In genomic region chr6:146768813-146769404, GRCm38 (mm10) we compare ENCODE assay signal across 26 mouse cellular contexts. TPM values are rescaled to one million over a fixed set of nuclear protein-coding genes. Genes with fewer than 3 reads are reported as not detected.
DNase-seq lines count a peak whose midpoint lies in the region; ATAC-seq and TF ChIP-seq lines count a peak whose summit lies in the region.
"Had no signal": no experiment of that assay in that cellular context is flagged by ENCODE, and none has a peak within 500 bp of the region (broad histone marks: within the 10 kb centered on the region; RNA-seq: fewer than 3 reads in every experiment).

No protein-coding gene starts in this region.

- no peak for TF ChIP-seq POLR2A in heart, adult 2 months (IDR thresholded peaks at IDR 0.05; ENCODE audit: insufficient read depth, low read depth, low read length)
- no peak for TF ChIP-seq POLR2A in kidney, adult 2 months (IDR thresholded peaks at IDR 0.05; ENCODE audit: low read depth, low read length)

- H3K9me3 ChIP-seq in heart, embryonic 11.5 days (replicated peaks; ENCODE audit: control insufficient read depth, low read length): no peaks in the 10 kb centered on the region
- H3K9me3 ChIP-seq in kidney, embryonic 16.5 days (ENCODE audit: low read length): no peaks in the 10 kb centered on the region
- H3K9me3 ChIP-seq: embryonic facial prominence, embryonic 13.5 days; forebrain, embryonic 10.5 days; forebrain, embryonic 15.5 days; heart, embryonic 12.5 days; intestine, embryonic 15.5 days; limb, embryonic 13.5 days; lung, embryonic 15.5 days; midbrain, embryonic 12.5 days had no signal

- H3K4me2 ChIP-seq in heart, embryonic 11.5 days: no peak overlapping the region
- H3K4me2 ChIP-seq in kidney, embryonic 16.5 days (replicated peaks; ENCODE audit: low read depth, low read length): no peak overlapping the region
- H3K4me2 ChIP-seq: embryonic facial prominence, embryonic 13.5 days; forebrain, embryonic 15.5 days; heart, embryonic 12.5 days; intestine, embryonic 15.5 days; limb, embryonic 13.5 days; liver, embryonic 11.5 days; lung, embryonic 15.5 days; midbrain, embryonic 12.5 days had no signal

- no peak for ATAC-seq in heart, embryonic 11.5 days (replicated peaks; ENCODE audit: insufficient number of reproducible peaks, low FRiP score, low TSS enrichment)
- ATAC-seq in kidney, embryonic 16.5 days (ENCODE audit: low FRiP score, low TSS enrichment): no peak
- ATAC-seq: forebrain, embryonic 15.5 days; hindbrain, embryonic 16.5 days; intestine, embryonic 15.5 days had no signal

- H3K4me1 ChIP-seq in heart, adult 2 months (ENCODE audit: control insufficient read depth, insufficient read depth, low read length): peaks cover 8% of the 10 kb centered on the region
- 0 out of 2 replicates have a peak, but pooled peaks cover 2% of the 10 kb centered on the region for H3K4me1 ChIP-seq in heart, embryonic 11.5 days (ENCODE audit: control insufficient read depth, insufficient read depth, low read length)
- peaks cover 3% of the 10 kb centered on the region; the same call in 1 of the 2 replicates for H3K4me1 ChIP-seq in kidney, adult 2 months (ENCODE audit: control insufficient read depth, insufficient read depth, low read length)
- 0 out of 2 replicates have a peak, but pooled peaks cover 4% of the 10 kb centered on the region for H3K4me1 ChIP-seq in kidney, embryonic 16.5 days (ENCODE audit: insufficient read depth, low read length)
- H3K4me1 ChIP-seq: embryonic facial prominence, embryonic 13.5 days; forebrain, embryonic 10.5 days; forebrain, embryonic 15.5 days; heart, embryonic 12.5 days; intestine, embryonic 15.5 days; lung, embryonic 15.5 days; midbrain, embryonic 12.5 days had no signal

- no peaks in the 10 kb centered on the region for H3K27me3 ChIP-seq in heart, adult 2 months (ENCODE audit: control insufficient read depth, insufficient read depth, low read length)
- no peaks in the 10 kb centered on the region for H3K27me3 ChIP-seq in heart, embryonic 11.5 days (ENCODE audit: control insufficient read depth, insufficient read depth, low read length)
- no peaks in the 10 kb centered on the region for H3K27me3 ChIP-seq in kidney, adult 2 months (replicated peaks; ENCODE audit: control insufficient read depth, insufficient read depth, low read length)
- no peaks in the 10 kb centered on the region for H3K27me3 ChIP-seq in kidney, embryonic 16.5 days (ENCODE audit: insufficient read depth, low read length)
- H3K27me3 ChIP-seq: embryonic facial prominence, embryonic 13.5 days; forebrain, embryonic 15.5 days; heart, embryonic 12.5 days; intestine, embryonic 15.5 days; limb, embryonic 13.5 days; lung, embryonic 15.5 days; midbrain, embryonic 12.5 days had no signal

- intact Hi-C loops in heart, adult 2 months (cut with DNase I): loop anchor here (10.0 kb wide), 1 partner anchor 194 kb away; the partner anchor contains the start of genes Fgfr1op2 and Ints13

- H3K79me2 ChIP-seq in heart, adult 2 months (replicated peaks; ENCODE audit: control insufficient read depth, insufficient read depth, low read length): peaks cover 1% of the 10 kb centered on the region; the same call in 1 of the 2 replicates

- H3K9ac ChIP-seq in heart, adult 2 months (ENCODE audit: low read depth, low read length): no peak overlapping the region
- H3K9ac ChIP-seq in heart, embryonic 11.5 days (ENCODE audit: low read depth, low read length): no peak overlapping the region
- no peak overlapping the region for H3K9ac ChIP-seq in kidney, embryonic 16.5 days (replicated peaks; ENCODE audit: low read length)
- H3K9ac ChIP-seq: embryonic facial prominence, embryonic 13.5 days; forebrain, embryonic 15.5 days; heart, embryonic 12.5 days; intestine, embryonic 15.5 days; limb, embryonic 13.5 days; lung, embryonic 15.5 days; midbrain, embryonic 12.5 days had no signal

- H3K27ac ChIP-seq in heart, adult 2 months: peak overlapping the region; percentile 75
- H3K27ac ChIP-seq in heart, embryonic 11.5 days (ENCODE audit: low read depth, low read length): no peak overlapping the region
- H3K27ac ChIP-seq in kidney, adult 2 months (ENCODE audit: insufficient read depth, low read depth, low read length): no peak overlapping the region
- H3K27ac ChIP-seq in kidney, embryonic 16.5 days (ENCODE audit: low read length): no peak overlapping the region
- H3K27ac ChIP-seq: embryonic facial prominence, embryonic 13.5 days; forebrain, embryonic 10.5 days; forebrain, embryonic 15.5 days; intestine, embryonic 15.5 days; layer of hippocampus, adult 2 months; lung, embryonic 15.5 days; midbrain, embryonic 12.5 days had no signal

- TF ChIP-seq EP300 in heart, adult 2 months (IDR thresholded peaks at IDR 0.05; ENCODE audit: insufficient read depth, low read depth, low read length): no peak

- no peak for TF ChIP-seq CTCF in heart, adult 2 months (IDR thresholded peaks at IDR 0.05)
- no peak for TF ChIP-seq CTCF in kidney, adult 2 months (conservative IDR thresholded peaks at IDR 0.05; ENCODE audit: insufficient read depth, insufficient read length, low read depth, low read length)

- H3K36me3 ChIP-seq in heart, adult 2 months (ENCODE audit: control insufficient read depth, insufficient read depth, low read length): peaks cover 13% of the 10 kb centered on the region
- H3K36me3 ChIP-seq in heart, embryonic 11.5 days (ENCODE audit: control insufficient read depth, insufficient read depth, low read length): peaks cover 8% of the 10 kb centered on the region; the same call in 1 of the 2 replicates
- peaks cover 11% of the 10 kb centered on the region for H3K36me3 ChIP-seq in kidney, adult 2 months (ENCODE audit: control insufficient read depth, insufficient read depth, low read length)
- peaks cover 8% of the 10 kb centered on the region for H3K36me3 ChIP-seq in kidney, embryonic 16.5 days (ENCODE audit: insufficient read depth, low read length)
- H3K36me3 ChIP-seq: intestine, embryonic 15.5 days had no signal

- DNase-seq in heart, adult 2 months: no peak
- DNase-seq in kidney, adult 2 months: peak; percentile 79
- DNase-seq in kidney, adult 9 months: peak; percentile 73
- DNase-seq in kidney, postnatal 36 days: peak; percentile 58 to 72
- no peak for DNase-seq in layer of hippocampus, postnatal 36 days
- DNase-seq in adrenal gland, postnatal 25 days: no peak
- DNase-seq: adrenal gland, postnatal 10 days; cerebellum, adult 18-20 months; cerebellum, postnatal 10 days; gastrocnemius, postnatal 10 days; heart, postnatal 10 days had no signal

- no peak overlapping the region for H3K4me3 ChIP-seq in heart, adult 2 months
- H3K4me3 ChIP-seq in heart, embryonic 11.5 days (ENCODE audit: low read depth, low read length): no peak overlapping the region
- no peak overlapping the region for H3K4me3 ChIP-seq in kidney, adult 2 months (ENCODE audit: insufficient read depth, low read depth, low read length)
- no peak overlapping the region for H3K4me3 ChIP-seq in kidney, embryonic 16.5 days (ENCODE audit: low read length)
- H3K4me3 ChIP-seq: embryonic facial prominence, embryonic 13.5 days; forebrain, embryonic 10.5 days; forebrain, embryonic 15.5 days; heart, embryonic 12.5 days; intestine, embryonic 15.5 days; layer of hippocampus, adult 2 months; limb, embryonic 13.5 days; lung, embryonic 15.5 days; midbrain, embryonic 12.5 days had no signal

- 92% methylated on average over 10 of the region's 10 CpGs for WGBS in heart, adult 2 months
- 88% methylated on average over 10 of the region's 10 CpGs for WGBS in heart, embryonic 11.5 days (ENCODE audit: insufficient replicate concordance)
- WGBS in kidney, adult 2 months: 76% methylated on average over 10 of the region's 10 CpGs
- 88% methylated on average over 10 of the region's 10 CpGs for WGBS in kidney, embryonic 16.5 days

RNA-seq across cellular contexts. Expression of gene Arntl2, which starts 26.9 kb away (rescaled TPM):
- total RNA-seq in heart, adult 2 months (2021): 1 to 10 TPM in 1 of 2 experiments, under 1 TPM in 1; 0.86 to 1.5 TPM
- polyA plus RNA-seq in heart, adult 2 months (2012; rRNA removed): 1.6 and 2.6 TPM in 2 replicates
- polyA plus RNA-seq in heart, embryonic 11.5 days (2014; fragmentation: Nextera tagmentation; extraction: Ambion mirVana): 1.9 and 3.3 TPM in 2 replicates
- polyA plus RNA-seq in kidney, adult 2 months (2012; rRNA removed): 3.3 and 4.1 TPM in 2 replicates
- 3.0 and 4.7 TPM in 2 replicates for polyA plus RNA-seq in kidney, embryonic 16.5 days (2015; fragmentation: Nextera tagmentation; extraction: Ambion mirVana)
- 10 to 100 TPM in 1 of 2 experiments, 1 to 10 TPM in 1; 7.6 to 11.1 TPM for total RNA-seq in layer of hippocampus, postnatal 36 days (2021)
- 3.5 and 5.9 TPM in 2 replicates for total RNA-seq in adrenal gland, postnatal 25 days (2021)
- total RNA-seq: common myeloid progenitor, adult 5-6 weeks; granulocyte monocyte progenitor cell, adult 5-6 weeks had no signal

RNA-seq across cellular contexts. Expression of gene Stk38l, which starts 44.1 kb away (rescaled TPM):
- total RNA-seq in heart, adult 2 months (2021): 10 to 100 TPM; 13.9 to 14.4 TPM
- 3.1 and 8.0 TPM in 2 replicates for polyA plus RNA-seq in heart, adult 2 months (2012; rRNA removed)
- polyA plus RNA-seq in heart, embryonic 11.5 days (2014; fragmentation: Nextera tagmentation; extraction: Ambion mirVana): 42.4 and 46.7 TPM in 2 replicates
- polyA plus RNA-seq in kidney, adult 2 months (2012; rRNA removed): 3.9 and 4.3 TPM in 2 replicates
- 15.4 and 15.8 TPM in 2 replicates for polyA plus RNA-seq in kidney, embryonic 16.5 days (2015; fragmentation: Nextera tagmentation; extraction: Ambion mirVana)
- total RNA-seq in layer of hippocampus, postnatal 36 days (2021): 10 to 100 TPM; 21.3 to 23.3 TPM
- total RNA-seq in adrenal gland, postnatal 25 days (2021): 20.8 and 26.9 TPM in 2 replicates

Comparison
In these comparisons a context has a peak if more than half of its experiments do, and no peak if none do; other contexts are left out.
1. DNase-seq: peak in kidney, adult 2 months (single experiment), kidney, adult 9 months (single experiment) and kidney, postnatal 36 days (2 of 2); none in heart, adult 2 months (0 of 2), layer of hippocampus, postnatal 36 days (0 of 2) and adrenal gland, postnatal 25 days (single experiment).